Mouse (Mus musculus): ENCODE data around the gene Svopl. TPM values are rescaled to one million over a fixed set of nuclear protein-coding genes. Genes with fewer than 3 reads are reported as not detected.

Svopl gene
- polyA plus RNA-seq, 1 experiment from 2014 or later: 0.63 TPM

GRCm38 (mm10) chr6:37951306-37951705 is 95.5 kb downstream of the Svopl start:
- Histone ChIP-seq H3K27ac (replicated peaks) (no peak overlapping the region), H3K4me2 (replicated peaks; ENCODE audit: low read depth) (no peak overlapping the region), H3K4me3 (ENCODE audit: low read depth, low read length) (no peak overlapping the region), H3K4me1 (replicated peaks; ENCODE audit: control insufficient read depth, insufficient read depth) (no peaks in the 10 kb centered on the region), H3K9me3 (ENCODE audit: control insufficient read depth, low read length) (no peaks in the 10 kb centered on the region), H3K27me3 (ENCODE audit: control insufficient read depth, insufficient read depth, low read length) (no peaks in the 10 kb centered on the region), H3K36me3 (ENCODE audit: control insufficient read depth, insufficient read depth, low read length) (peaks cover 10% of the 10 kb centered on the region), H3K9ac (ENCODE audit: low read length) (no peak overlapping the region)
- DNase-seq (ENCODE audit: low spot score) (no peak), ATAC-seq (ENCODE audit: low FRiP score, low TSS enrichment) (no peak)
- TF ChIP-seq EP300 (optimal IDR thresholded peaks at IDR 0.05): no peak
- TF ChIP-seq CTCF (IDR thresholded peaks at IDR 0.05; ENCODE audit: low read depth): no peak
- WGBS: 82% methylated on average over 6 of the region's 6 CpGs

GRCm38 (mm10) chr6:37936498-37936897 is 110.3 kb downstream of the Svopl start:
- TF ChIP-seq EP300 (optimal IDR thresholded peaks at IDR 0.05) (no peak), CTCF (IDR thresholded peaks at IDR 0.05; ENCODE audit: low read depth) (no peak)
- H3K9me3 ChIP-seq (ENCODE audit: control insufficient read depth, low read length): no peaks in the 10 kb centered on the region
- H3K4me2 ChIP-seq (replicated peaks; ENCODE audit: low read depth): no peak overlapping the region
- H3K4me3 ChIP-seq (ENCODE audit: low read depth, low read length): no peak overlapping the region
- ATAC-seq (ENCODE audit: low FRiP score, low TSS enrichment) (no peak), DNase-seq (ENCODE audit: low spot score) (no peak)
- H3K36me3 ChIP-seq (ENCODE audit: control insufficient read depth, insufficient read depth, low read length): peaks cover under 1% of the 10 kb centered on the region; the same call in 1 of the 2 replicates
- no peak overlapping the region for H3K9ac ChIP-seq (ENCODE audit: low read length)
- H3K4me1 ChIP-seq (replicated peaks; ENCODE audit: control insufficient read depth, insufficient read depth): no peaks in the 10 kb centered on the region
- WGBS: 75% methylated on average over 6 of the region's 6 CpGs
- H3K27me3 ChIP-seq (ENCODE audit: control insufficient read depth, insufficient read depth, low read length): no peaks in the 10 kb centered on the region
- H3K27ac ChIP-seq (replicated peaks): no peak overlapping the region

Other genes starting within 250 kb of the Svopl start
- 5.6 and 6.4 TPM in 2 replicates for gene Trim24, start 176.2 kb downstream of the Svopl start, polyA plus RNA-seq (2015; fragmentation: Nextera tagmentation; extraction: Ambion mirVana)
- gene Tmem213, start 62.3 kb upstream of the Svopl start, polyA plus RNA-seq (2015; fragmentation: Nextera tagmentation; extraction: Ambion mirVana): 1.9 and 3.0 TPM in 2 replicates
- 11.9 and 13.9 TPM in 2 replicates for gene Atp6v0a4, start 77.6 kb upstream of the Svopl start, polyA plus RNA-seq (2015; fragmentation: Nextera tagmentation; extraction: Ambion mirVana)
- 0.70 and 1.1 TPM in 2 replicates for gene D630045J12Rik, start 207.0 kb upstream of the Svopl start, polyA plus RNA-seq (2015; fragmentation: Nextera tagmentation; extraction: Ambion mirVana)

Data from stomach, postnatal 0 days (tissue).